Mouse (Mus musculus) limb, embryonic 14.5 days (tissue): ENCODE measurements at regions not wholly inside any gene's neighbourhood (a gene's known extent, or its start where the extent isn't known, plus 50 kb on each side); places are given as distances from the start of the nearest gene placed in this dataset.

Experiments
- ATAC-seq: fragments of 200-750 bp; cut with Nextera tagmentation; 2 replicates; pipeline ENCODE4 v1.8.0; 2017; ENCODE audit warnings: low read depth, moderate number of reproducible peaks, moderate TSS enrichment; ENCODE audit not compliant: low FRiP score
- DNase-seq: peaks from one replicate; pipeline ENCODE4 v3.0.0-alpha.2; 2015; ENCODE audit warnings: low spot score
- H3K27ac ChIP-seq: fragments of 300-500 bp; sonication (generic); replicated peaks from 2 replicates; pipeline ENCODE4 v1.5.1; 2014; ENCODE audit warnings: low read depth, mild to moderate bottlenecking, low read length, moderate library complexity, mixed read lengths
- H3K27me3 ChIP-seq: fragments of 300-500 bp; sonication (generic); 2 replicates; pipeline ENCODE4 v1.6.1; 2014; ENCODE audit warnings: low read length, mixed read lengths; ENCODE audit not compliant: control insufficient read depth, insufficient read depth
- H3K36me3 ChIP-seq: fragments of 300-500 bp; sonication (generic); 2 replicates; pipeline ENCODE4 v1.6.1; 2014; ENCODE audit warnings: mild to moderate bottlenecking, low read length, moderate library complexity, mixed read lengths; ENCODE audit not compliant: control insufficient read depth, insufficient read depth
- H3K4me1 ChIP-seq: fragments of 300-500 bp; sonication (generic); 2 replicates; pipeline ENCODE4 v1.6.1; 2014; ENCODE audit warnings: antibody characterized with exemption, low read length, mixed read lengths; ENCODE audit not compliant: control insufficient read depth, insufficient read depth
- H3K4me2 ChIP-seq: fragments of 300-500 bp; sonication (generic); replicated peaks from 2 replicates; pipeline ENCODE4 v1.6.1; 2014; ENCODE audit warnings: low read depth, mild to moderate bottlenecking, low read length, moderate library complexity; ENCODE audit not compliant: severe bottlenecking
- H3K4me3 ChIP-seq: fragments of 300-500 bp; sonication (generic); replicated peaks from 2 replicates; pipeline ENCODE4 v1.5.1; 2014; ENCODE audit warnings: low read length
- H3K9ac ChIP-seq: fragments of 300-500 bp; sonication (generic); 2 replicates; pipeline ENCODE4 v1.6.1; 2014; ENCODE audit warnings: mild to moderate bottlenecking, low read depth, low read length, moderate library complexity; ENCODE audit not compliant: severe bottlenecking
- H3K9me3 ChIP-seq: fragments of 300-500 bp; sonication (generic); 2 replicates; pipeline ENCODE4 v1.6.1; 2016; ENCODE audit warnings: low read length; ENCODE audit not compliant: control insufficient read depth
- POLR2A ChIP-seq: fragments of 200-500 bp; IDR thresholded peaks from 2 replicates; pipeline ENCODE4 v1.8.0; 2012; ENCODE audit warnings: inconsistent platforms, mild to moderate bottlenecking, moderate library complexity, borderline replicate concordance; ENCODE audit not compliant: insufficient read depth, insufficient read length; ENCODE audit errors: extremely low read depth
- WGBS: fragments of 180-500 bp; shearing (Covaris S2); extraction: QIAGEN DNeasy Blood & Tissue Kit; methylation state at CpG from one replicate; pipeline ENCODE4 v1.1.7; 2014; 5-methylcytosine and 5-hydroxymethylcytosine counted together

GRCm38 (mm10) chr4:88992498-88992897, 112.5 kb upstream of the Ifne start:
- Histone ChIP-seq H3K4me3 (no peak overlapping the region), H3K4me2 (no peak overlapping the region), H3K4me1 (no peaks in the 10 kb centered on the region; the same call in 1 of the 2 replicates), H3K9ac (no peak overlapping the region), H3K36me3 (no peaks in the 10 kb centered on the region), H3K27me3 (no peaks in the 10 kb centered on the region), H3K9me3 (no peaks in the 10 kb centered on the region), H3K27ac (no peak overlapping the region)
- DNase-seq (no peak), ATAC-seq (no peak)
- TF ChIP-seq POLR2A, result no peak
- 90% methylated on average over 2 of the region's 2 CpGs for WGBS

- 22% methylated on average over 4 of the region's 4 CpGs for WGBS
- DNase-seq, result no peak
- no peak overlapping the region for H3K4me2 ChIP-seq
Observed at GRCm38 (mm10) chr4:88988363-88988762, 108.4 kb upstream of the Ifne start.

GRCm38 (mm10) chr4:88987103-88987502, 107.1 kb upstream of the Ifne start:
- no peak overlapping the region for H3K9ac ChIP-seq
- H3K9me3 ChIP-seq, result no peaks in the 10 kb centered on the region
- H3K27ac ChIP-seq, result no peak overlapping the region
- no peaks in the 10 kb centered on the region; the same call in 1 of the 2 replicates for H3K4me1 ChIP-seq
- ATAC-seq (no peak), DNase-seq (no peak)
- no peak for TF ChIP-seq POLR2A
- WGBS, result 59% methylated on average over 1 of the region's 1 CpGs
- no peak overlapping the region for H3K4me3 ChIP-seq
- H3K4me2 ChIP-seq, result no peak overlapping the region
- H3K27me3 ChIP-seq, result no peaks in the 10 kb centered on the region
- H3K36me3 ChIP-seq, result no peaks in the 10 kb centered on the region

More at GRCm38 (mm10) chr4:88988363-88988762, 108.4 kb upstream of the Ifne start:
- no peaks in the 10 kb centered on the region for H3K9me3 ChIP-seq
- no peak overlapping the region for H3K4me3 ChIP-seq
- no peaks in the 10 kb centered on the region; the same call in 1 of the 2 replicates for H3K4me1 ChIP-seq
- no peaks in the 10 kb centered on the region for H3K27me3 ChIP-seq
- no peak for ATAC-seq
- H3K36me3 ChIP-seq, result no peaks in the 10 kb centered on the region
- TF ChIP-seq POLR2A, result no peak
- no peak overlapping the region for H3K9ac ChIP-seq
- H3K27ac ChIP-seq, result no peak overlapping the region

- Histone ChIP-seq H3K9me3 (no peaks in the 10 kb centered on the region), H3K4me3 (no peak overlapping the region), H3K4me1 (no peaks in the 10 kb centered on the region), H3K4me2 (no peak overlapping the region), H3K27me3 (no peaks in the 10 kb centered on the region), H3K9ac (no peak overlapping the region), H3K36me3 (no peaks in the 10 kb centered on the region), H3K27ac (no peak overlapping the region)
- TF ChIP-seq POLR2A, result no peak
- ATAC-seq (no peak), DNase-seq (no peak)
- 88% methylated on average over 3 of the region's 3 CpGs for WGBS
Observed at GRCm38 (mm10) chr4:88982457-88982856, 102.5 kb upstream of the Ifne start.

GRCm38 (mm10) chr4:88977099-88977888, 97.3 kb upstream of the Ifne start:
- no peak overlapping the region for H3K9ac ChIP-seq
- no peaks in the 10 kb centered on the region for H3K27me3 ChIP-seq
- no peak for ATAC-seq
- H3K4me3 ChIP-seq, result no peak overlapping the region
- 71% methylated on average over 3 of the region's 3 CpGs for WGBS
- no peak overlapping the region for H3K27ac ChIP-seq
- no peaks in the 10 kb centered on the region for H3K36me3 ChIP-seq
- H3K4me2 ChIP-seq, result no peak overlapping the region
- no peaks in the 10 kb centered on the region for H3K4me1 ChIP-seq
- peak; percentile 75 for DNase-seq
- H3K9me3 ChIP-seq, result no peaks in the 10 kb centered on the region
- no peak for TF ChIP-seq POLR2A
